Mouse (Mus musculus) mesoderm, embryonic 11.5 days (tissue): Measurements from ENCODE around the gene Gm10300.

Experiments
- DNase-seq: peaks from one replicate; pipeline ENCODE4 v3.0.0-alpha.2; 2012; ENCODE audit warnings: low read depth, low spot score

The Gm10300 gene

DNA sequence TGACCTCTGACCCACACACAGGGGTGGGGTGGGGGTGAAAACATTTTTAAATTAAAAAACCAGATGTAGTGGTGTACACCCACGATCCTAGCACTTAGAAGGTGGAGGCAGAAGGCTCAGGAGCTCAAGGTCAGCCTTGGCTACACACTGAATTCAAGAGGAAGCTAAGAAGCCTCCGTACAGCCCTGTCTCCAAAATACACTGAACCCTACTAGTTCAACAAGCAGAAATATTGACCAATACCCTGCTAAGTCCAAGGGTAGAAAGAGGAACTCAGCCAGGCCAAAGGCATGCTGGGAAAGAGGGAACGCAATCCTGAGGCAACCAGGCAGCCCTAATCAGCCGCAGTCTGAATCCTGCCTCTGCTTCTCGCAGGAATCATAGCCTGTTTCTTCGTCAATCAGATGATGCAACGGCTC, 3.8 kb downstream of the Gm10300 start:
- DNase-seq: no peak

GRCm38 (mm10) chr4:132079555-132080275, 5.2 kb downstream of the Gm10300 start:
- peak; percentile 79 for DNase-seq

GRCm38 (mm10) chr4:132080492-132080983, 6.0 kb downstream of the Gm10300 start:
- DNase-seq: no peak

- no peak for DNase-seq
These were observed 10.6 kb downstream of the Gm10300 start for GRCm38 (mm10) chr4:132085114-132085513.

- peak; percentile 78 for DNase-seq
These were observed 14.4 kb downstream of the Gm10300 start for GRCm38 (mm10) chr4:132088921-132089320.

DNA sequence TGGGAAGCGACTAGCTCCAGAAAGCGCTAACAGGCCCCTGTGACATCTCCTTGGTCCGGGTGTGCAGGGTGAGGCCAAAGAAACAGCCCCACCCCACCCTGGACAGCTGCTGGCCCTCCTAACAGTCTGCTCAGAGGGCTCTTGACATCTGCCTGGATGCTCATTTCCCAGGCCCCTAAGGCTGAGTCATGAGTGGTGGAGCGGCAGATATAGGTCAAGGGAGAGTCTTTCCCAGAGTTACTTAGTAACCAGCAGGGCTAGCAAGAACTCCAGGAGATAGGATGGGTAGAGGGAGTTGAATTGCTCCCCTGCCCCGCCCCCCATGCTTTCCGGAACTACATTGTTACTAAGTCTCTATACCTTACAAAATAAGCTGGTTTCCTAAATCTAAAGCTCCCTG, 18.6 kb downstream of the Gm10300 start:
- DNase-seq: no peak

GRCm38 (mm10) chr4:132093928-132094327, 19.4 kb downstream of the Gm10300 start:
- DNase-seq: no peak

DNA sequence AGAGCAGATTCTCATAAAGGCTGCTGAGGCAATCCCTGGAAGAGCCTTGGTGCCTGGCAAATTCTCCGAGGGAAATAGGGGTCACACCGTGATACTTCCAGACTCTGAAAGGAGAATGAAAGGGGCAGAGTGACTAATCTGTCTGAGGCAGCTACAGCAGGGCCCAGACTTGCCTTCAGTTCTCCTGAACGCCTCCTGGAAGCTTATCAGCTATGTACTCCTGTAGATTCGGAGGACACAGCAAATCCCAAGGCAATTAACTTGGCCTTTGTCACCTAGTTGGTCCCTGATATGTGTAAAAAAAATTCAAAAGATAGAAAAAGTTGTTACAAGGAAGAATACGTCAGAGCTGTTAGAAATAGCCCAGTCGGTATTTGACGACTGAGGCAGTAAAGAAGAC, 20.5 kb downstream of the Gm10300 start:
- DNase-seq: no peak

DNA sequence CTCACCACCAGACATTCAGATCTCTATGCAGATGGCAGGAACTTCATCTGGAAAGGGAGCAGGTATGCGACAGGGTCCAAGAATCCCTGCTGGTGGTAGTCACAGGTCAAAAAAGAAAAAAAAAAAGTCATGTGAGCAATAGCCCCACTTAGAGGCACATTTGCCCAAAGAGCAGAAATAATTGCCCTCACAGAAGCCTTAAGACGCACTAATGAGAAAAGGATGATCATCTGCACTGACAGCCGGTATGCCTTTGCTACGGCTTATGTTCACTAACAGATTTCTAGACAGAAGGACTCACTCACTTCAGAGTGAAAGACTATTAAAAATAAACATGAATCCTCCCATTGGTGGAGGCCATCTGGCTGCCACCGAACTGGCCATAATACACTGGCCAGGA, 25.1 kb downstream of the Gm10300 start:
- no peak for DNase-seq

- no peak for DNase-seq
These were observed 26.7 kb downstream of the Gm10300 start for GRCm38 (mm10) chr4:132101152-132101551.

DNA sequence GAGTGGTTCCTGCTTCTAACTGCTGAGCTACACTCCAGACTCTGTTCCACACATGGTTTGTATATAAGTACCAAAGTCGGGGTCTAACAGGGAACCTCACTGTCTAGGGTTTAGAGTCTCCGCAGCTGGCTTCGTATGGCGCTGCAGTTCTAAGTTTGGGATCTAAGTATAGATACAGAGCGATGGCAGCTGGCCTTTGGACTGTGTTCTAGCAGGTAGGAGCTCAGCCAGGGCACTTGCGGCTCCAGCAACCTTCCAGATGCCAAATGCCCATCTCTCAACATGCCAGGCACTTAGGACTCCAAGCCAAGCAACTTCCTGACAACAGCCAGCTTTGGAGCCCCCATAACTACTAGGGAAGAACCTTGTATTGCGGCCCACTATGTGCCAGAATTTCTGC, 33.7 kb downstream of the Gm10300 start:
- DNase-seq: no peak

DNA sequence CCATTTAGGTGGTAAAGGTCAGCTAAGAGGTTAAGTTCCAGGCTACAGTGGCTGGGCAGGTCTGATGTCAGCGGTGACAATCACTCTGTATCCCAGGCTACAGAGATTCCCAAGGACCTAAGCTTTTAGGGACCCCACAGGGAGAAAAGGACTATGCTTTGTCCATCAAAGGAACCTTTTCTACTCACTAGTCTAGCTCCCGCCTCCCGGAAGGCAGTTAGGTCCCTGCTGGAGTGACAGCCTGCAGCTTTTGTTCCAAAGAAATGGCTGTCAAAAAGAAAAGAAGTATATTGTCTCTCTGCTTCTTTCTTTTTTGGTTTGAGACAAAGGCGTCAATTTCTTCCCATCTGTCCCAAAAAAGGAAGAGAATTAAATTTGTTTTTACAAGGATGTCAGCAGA, 36.7 kb downstream of the Gm10300 start:
- DNase-seq: no peak

DNA sequence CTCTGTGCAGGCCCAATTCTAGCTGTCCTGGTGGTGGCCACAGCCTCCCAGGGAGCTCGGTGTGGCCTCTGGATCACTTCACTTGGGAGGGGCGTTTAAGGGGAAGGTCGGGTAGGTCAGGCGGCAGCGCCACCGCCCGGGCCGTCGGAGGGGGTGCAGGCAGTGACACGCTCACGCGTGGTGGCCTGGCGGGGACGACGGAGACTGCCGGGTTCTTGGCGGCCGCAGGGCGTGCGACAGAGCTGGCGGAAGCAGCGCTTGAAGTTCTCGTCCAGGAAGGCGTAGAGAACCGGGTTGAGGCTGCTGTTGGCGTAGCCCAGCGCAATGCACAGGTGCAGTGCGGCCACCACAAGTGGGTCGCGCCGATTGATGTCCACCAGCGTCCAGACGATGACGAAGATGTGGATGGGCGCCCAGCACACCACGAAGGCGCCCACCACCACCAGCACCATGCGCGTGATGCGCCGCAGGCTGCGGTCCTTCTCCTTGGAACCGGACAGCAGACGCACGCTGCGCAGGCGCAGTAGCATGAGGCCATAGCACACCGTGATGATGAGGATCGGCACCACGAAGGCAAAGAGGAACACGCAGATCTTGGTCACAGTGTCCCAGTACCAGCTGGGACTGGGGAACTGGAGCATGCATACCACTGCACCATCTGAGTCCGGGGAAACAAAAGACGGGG, 39.1 kb downstream of the Gm10300 start:
- peak; percentile 37 for DNase-seq

GRCm38 (mm10) chr4:132116315-132116714, 41.8 kb downstream of the Gm10300 start:
- no peak for DNase-seq

GRCm38 (mm10) chr4:132119566-132119965, 45.1 kb downstream of the Gm10300 start:
- no peak for DNase-seq

GRCm38 (mm10) chr4:132121674-132122073, 47.2 kb downstream of the Gm10300 start:
- DNase-seq: no peak

DNA sequence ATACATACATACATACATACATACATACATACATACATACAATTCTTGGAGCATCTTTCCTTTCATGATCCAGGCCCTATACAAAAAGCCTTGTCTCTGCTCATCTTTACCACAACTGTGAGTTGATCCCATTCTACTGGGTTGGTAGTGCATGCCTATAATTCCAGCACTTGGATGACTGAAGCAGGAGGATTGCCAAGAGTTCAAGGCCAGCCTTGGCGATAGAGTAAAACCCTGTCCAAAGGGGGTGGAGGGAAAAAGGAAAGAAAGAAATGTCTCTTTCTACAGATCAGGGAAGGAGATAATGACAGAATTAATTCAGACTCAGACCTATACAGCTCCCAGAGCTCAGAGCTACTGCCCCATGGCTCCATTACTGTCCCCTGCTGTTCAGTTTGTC, 48.7 kb downstream of the Gm10300 start:
- DNase-seq: no peak
